Mouse (Mus musculus) cerebellum, adult 2 months (tissue): ENCODE results near the gene Slc6a17. TPM values are rescaled to one million over a fixed set of nuclear protein-coding genes. Genes with fewer than 3 reads are reported as not detected.

Source experiments
- DNase-seq, 2 experiments: peaks; one replicate each; pipeline ENCODE4 v3.0.0; 2021
- H3K27ac ChIP-seq: fragments of 200-500 bp; 2 replicates; pipeline ENCODE4 v1.5.1; 2012; ENCODE audit warnings: low read length, control low read depth, inconsistent platforms; ENCODE audit not compliant: insufficient read depth
- H3K27me3 ChIP-seq: fragments of 200-500 bp; 2 replicates; pipeline ENCODE4 v1.6.1; 2012; ENCODE audit warnings: inconsistent platforms, mild to moderate bottlenecking, low read length, moderate library complexity; ENCODE audit not compliant: control insufficient read depth, insufficient read depth
- H3K4me1 ChIP-seq: fragments of 200-500 bp; 2 replicates; pipeline ENCODE4 v1.6.1; 2011; ENCODE audit warnings: low read length; ENCODE audit not compliant: control insufficient read depth, insufficient read depth
- H3K4me3 ChIP-seq: fragments of 200-500 bp; replicated peaks from 2 replicates; pipeline ENCODE3; 2011; ENCODE audit warnings: mild to moderate bottlenecking, low read depth, low read length, control low read depth; ENCODE audit not compliant: insufficient read depth
- CTCF ChIP-seq: fragments of 200-500 bp; IDR thresholded peaks from 2 replicates; pipeline ENCODE4 v1.5.1; 2011; ENCODE audit warnings: low read depth, mild to moderate bottlenecking, control low read depth, low read length, moderate library complexity, borderline replicate concordance; ENCODE audit not compliant: insufficient read depth
- POLR2A ChIP-seq: fragments of 200-500 bp; IDR thresholded peaks from 2 replicates; pipeline ENCODE4 v1.6.1; 2011; ENCODE audit warnings: low read length, control low read depth, borderline replicate concordance; ENCODE audit not compliant: insufficient read depth
- WGBS: fragments of 180-500 bp; shearing (Covaris S2); methylation state at CpG from one replicate; pipeline ENCODE4 v1.1.7; 2018; 5-methylcytosine and 5-hydroxymethylcytosine counted together
- polyA plus RNA-seq: library from polyadenylated mRNA; depleted of rRNA; stranded (reverse); fragments of >200 nt; gene quantifications from 2 replicates; pipeline ENCODE4 v1.2.3, GENCODE M21; 2012

Slc6a17 gene
- polyA plus RNA-seq, 1 experiment: 158 TPM

DNA sequence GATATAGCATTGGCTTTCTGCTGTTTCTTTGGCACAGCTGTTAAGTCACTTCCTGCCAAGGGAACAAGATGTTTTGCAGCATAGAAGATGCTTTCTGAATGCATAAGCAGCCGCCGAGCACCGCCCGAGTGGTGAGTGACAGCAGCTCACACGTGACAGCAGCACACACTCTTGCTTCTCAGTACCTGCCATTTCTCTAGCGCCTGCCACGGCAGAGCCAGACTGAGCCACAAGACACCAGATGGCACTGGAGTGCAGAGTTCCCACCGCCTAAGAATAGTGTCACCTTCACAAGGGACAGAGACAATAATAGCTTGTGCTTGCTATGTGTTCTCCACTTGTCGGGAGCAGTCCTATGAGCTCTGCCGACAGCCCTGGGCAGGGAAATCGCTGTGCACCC, 34.5 kb downstream of the Slc6a17 start:
- peaks cover 20% of the 10 kb centered on the region for H3K4me1 ChIP-seq
- H3K27me3 ChIP-seq: no peaks in the 10 kb centered on the region
- 3% methylated on average over 11 of the region's 11 CpGs for WGBS
- H3K27ac ChIP-seq: peak overlapping the region; percentile 47
- H3K4me3 ChIP-seq: no peak overlapping the region
- TF ChIP-seq POLR2A (no peak), CTCF (peak; percentile 90)
- peak; percentile 87 to 92 for DNase-seq

DNA sequence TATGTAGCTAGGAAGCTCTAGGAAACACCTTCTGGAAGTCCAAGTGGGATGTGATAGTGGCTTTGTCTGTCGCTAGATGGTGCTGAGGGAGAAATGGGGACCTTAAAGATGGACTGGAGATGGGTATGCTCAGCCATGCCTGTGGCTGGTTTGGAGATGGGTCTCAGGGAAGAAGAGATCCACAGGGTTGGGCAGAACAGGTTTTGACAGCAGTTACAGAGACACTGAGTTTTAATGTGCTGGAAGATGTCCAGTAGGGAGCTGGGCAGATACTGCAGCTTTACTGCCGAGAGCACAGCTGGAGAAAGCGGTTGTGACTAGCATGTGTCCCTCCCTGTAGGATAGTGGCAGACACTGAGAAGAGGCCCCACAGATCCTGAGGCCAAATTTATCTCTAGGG, 37.2 kb downstream of the Slc6a17 start:
- DNase-seq: no peak

DNA sequence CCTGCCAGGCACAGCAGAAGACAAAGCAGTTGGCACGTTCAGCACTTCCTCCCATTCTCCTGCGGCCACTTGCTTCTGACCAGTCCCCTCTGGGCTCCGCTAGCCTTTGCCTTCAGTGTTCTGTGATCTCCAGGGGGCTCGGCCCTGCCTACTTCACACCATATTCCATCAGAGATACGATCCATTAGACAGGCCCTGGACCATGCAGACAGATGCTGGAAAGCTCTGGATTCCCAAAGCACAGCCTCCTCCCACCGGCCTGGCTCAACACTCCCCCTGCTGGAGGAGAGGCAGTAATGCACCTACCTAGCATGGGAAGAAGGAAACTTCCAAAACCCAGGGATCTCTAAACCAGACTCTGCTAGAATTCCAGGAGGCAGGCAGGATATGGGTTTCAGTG, 45.6 kb downstream of the Slc6a17 start:
- TF ChIP-seq POLR2A (no peak), CTCF (peak; percentile 93)
- Histone ChIP-seq H3K4me1 (no peaks in the 10 kb centered on the region), H3K27me3 (no peaks in the 10 kb centered on the region), H3K4me3 (no peak overlapping the region), H3K27ac (no peak overlapping the region)
- 12% methylated on average over 6 of the region's 6 CpGs for WGBS
- peak; percentile 51 to 59 for DNase-seq

More for the DNA sequence above, 37.2 kb downstream of the Slc6a17 start:
- WGBS: 40% methylated on average over 3 of the region's 3 CpGs
- no peak overlapping the region for H3K4me3 ChIP-seq
- TF ChIP-seq CTCF: no peak
- no peak for TF ChIP-seq POLR2A
- no peaks in the 10 kb centered on the region for H3K27me3 ChIP-seq
- peaks cover 18% of the 10 kb centered on the region for H3K4me1 ChIP-seq
- no peak overlapping the region for H3K27ac ChIP-seq

DNA sequence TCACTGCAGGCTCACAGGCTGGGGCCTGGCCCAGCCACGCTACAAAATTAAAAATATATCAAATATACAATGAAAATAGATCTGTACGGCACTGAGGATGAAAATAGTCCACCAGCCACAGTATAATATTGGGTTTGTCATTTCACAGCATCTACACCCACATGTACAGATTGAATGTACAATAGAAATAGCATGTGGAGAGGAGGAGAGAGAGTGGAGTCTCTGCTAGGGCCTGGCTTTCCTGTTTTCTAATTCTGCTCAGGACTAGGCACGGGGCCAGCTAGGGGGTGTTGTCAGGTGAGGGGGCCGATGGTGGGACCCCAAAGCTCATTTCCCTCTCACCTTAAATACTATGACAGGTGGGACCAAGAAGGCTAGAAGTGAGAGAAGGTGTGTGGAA, 48.8 kb downstream of the Slc6a17 start:
- Histone ChIP-seq H3K4me3 (no peak overlapping the region), H3K27me3 (no peaks in the 10 kb centered on the region), H3K4me1 (0 out of 2 replicates have a peak, but pooled peaks cover 3% of the 10 kb centered on the region), H3K27ac (no peak overlapping the region)
- TF ChIP-seq CTCF (no peak), POLR2A (no peak)
- 71% methylated on average over 4 of the region's 4 CpGs for WGBS
- DNase-seq: no peak

DNA sequence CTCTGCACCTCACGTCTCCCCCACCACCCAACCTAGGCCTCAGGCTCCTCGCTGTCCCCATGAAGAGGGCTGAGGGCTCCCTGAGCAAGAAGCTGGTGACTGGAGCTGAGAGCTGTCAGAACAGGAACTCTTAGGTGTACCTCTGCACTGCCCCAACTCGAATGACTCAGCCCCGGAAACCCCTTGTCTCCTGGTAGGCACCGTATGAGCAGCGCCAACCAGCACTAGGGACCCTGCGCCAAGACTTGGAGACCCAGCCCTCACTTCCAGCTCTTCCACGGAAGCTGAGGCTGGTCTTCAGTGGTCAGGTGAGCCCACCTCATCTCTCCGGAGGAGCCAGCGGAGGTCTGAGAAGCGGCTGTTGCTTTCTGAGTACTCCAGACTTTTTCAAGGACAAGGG, 49.7 kb downstream of the Slc6a17 start:
- Histone ChIP-seq H3K4me1 (0 out of 2 replicates have a peak, but pooled peaks cover 3% of the 10 kb centered on the region), H3K4me3 (no peak overlapping the region), H3K27ac (no peak overlapping the region), H3K27me3 (no peaks in the 10 kb centered on the region)
- TF ChIP-seq POLR2A: no peak
- no peak for TF ChIP-seq CTCF
- DNase-seq: no peak
- 84% methylated on average over 11 of the region's 11 CpGs for WGBS

DNA sequence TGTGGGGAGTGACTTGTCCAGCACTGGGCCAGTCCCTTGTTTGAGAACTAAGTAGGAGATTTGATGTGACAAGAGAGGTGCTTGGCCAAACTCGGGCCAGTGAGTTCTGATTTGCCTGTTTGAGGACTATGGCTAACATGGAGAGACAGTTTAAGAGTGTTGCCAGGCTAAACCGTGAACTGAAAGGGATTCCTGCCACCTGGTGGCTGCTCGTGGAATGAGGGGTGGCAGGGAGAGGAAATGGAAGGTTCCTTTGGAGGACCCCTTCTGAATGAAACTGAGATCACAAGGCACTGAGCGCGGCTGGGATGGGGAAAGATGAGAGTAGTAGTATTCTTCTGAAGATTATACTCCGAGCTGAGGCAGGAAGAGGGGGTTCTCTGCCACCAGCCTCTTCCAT, 51.2 kb downstream of the Slc6a17 start:
- no peak overlapping the region for H3K4me3 ChIP-seq
- peak; percentile 94 for TF ChIP-seq CTCF
- no peak for TF ChIP-seq POLR2A
- H3K27me3 ChIP-seq: no peaks in the 10 kb centered on the region
- WGBS: 4% methylated on average over 6 of the region's 6 CpGs
- H3K4me1 ChIP-seq: 0 out of 2 replicates have a peak, but pooled peaks cover 3% of the 10 kb centered on the region
- H3K27ac ChIP-seq: no peak overlapping the region
- peak; percentile 66 to 78 for DNase-seq

DNA sequence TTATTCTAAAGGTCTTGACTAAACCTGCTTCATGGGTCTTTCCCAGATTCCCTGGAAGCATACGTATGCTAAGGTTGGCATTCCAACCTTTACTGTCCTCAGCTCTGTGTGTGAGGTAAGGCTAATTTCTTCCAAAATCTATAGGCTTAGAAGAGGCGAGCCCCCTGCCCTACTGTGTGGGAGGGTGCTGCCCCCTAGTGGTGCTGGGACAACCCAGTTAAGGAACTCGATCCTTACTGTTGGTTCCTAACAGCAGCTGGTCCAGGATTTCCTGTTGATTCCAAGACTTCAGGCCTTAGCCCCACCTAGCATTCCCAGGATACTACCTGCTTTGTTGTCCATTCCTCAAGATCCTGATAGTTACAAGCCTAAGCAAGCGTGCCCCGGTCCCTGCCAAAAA, 55.7 kb downstream of the Slc6a17 start:
- no peaks in the 10 kb centered on the region for H3K27me3 ChIP-seq
- no peak overlapping the region for H3K4me3 ChIP-seq
- 0 out of 2 replicates have a peak, but pooled peaks cover 8% of the 10 kb centered on the region for H3K4me1 ChIP-seq
- H3K27ac ChIP-seq: no peak overlapping the region
- 26% methylated on average over 5 of the region's 5 CpGs for WGBS
- no peak for TF ChIP-seq POLR2A
- TF ChIP-seq CTCF: peak; percentile 96
- peak; percentile 67 to 82 for DNase-seq

DNA sequence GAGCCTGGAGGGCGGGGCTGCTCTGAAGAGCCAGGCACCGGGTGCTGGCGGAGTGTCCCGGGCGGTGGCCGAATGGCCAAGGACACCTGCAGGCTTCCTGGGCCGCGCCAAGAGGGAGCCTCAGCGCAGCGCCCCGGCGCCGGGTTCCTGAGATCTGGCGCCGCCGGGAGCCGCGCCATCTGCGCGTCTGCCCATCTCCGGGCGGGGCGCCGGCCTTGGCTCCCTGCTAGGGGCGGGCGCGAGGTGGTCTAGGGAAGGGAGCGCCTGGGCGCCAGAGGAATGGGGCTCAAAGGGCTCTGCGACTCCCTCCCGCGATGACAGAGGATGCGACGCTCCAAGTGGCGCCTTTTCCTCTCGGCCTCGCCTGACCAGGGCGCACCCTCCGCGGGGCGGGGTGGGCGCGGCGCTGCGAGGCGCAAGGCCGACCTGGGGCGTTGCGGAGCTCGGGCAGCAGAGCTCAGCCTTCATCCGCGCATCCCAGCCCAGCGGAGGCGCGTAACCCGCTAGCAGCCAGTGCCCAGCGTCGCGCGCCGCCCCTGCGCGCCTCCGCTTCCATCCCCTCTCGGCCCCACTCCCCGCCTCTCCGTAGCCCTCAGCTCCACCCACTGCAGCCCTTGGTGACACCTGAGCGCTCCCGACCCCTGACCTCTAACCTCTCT, 57.9 kb downstream of the Slc6a17 start:
- Histone ChIP-seq H3K4me1 (peaks cover 5% of the 10 kb centered on the region; the same call in 1 of the 2 replicates), H3K4me3 (peak overlapping the region; percentile 78), H3K27me3 (no peaks in the 10 kb centered on the region), H3K27ac (peak overlapping the region; percentile 82)
- TF ChIP-seq POLR2A (peak; percentile 39), CTCF (no peak)
- DNase-seq: peak; percentile 68
- WGBS: 1% methylated on average over 68 of the region's 69 CpGs
